In the genomic region with DNA sequence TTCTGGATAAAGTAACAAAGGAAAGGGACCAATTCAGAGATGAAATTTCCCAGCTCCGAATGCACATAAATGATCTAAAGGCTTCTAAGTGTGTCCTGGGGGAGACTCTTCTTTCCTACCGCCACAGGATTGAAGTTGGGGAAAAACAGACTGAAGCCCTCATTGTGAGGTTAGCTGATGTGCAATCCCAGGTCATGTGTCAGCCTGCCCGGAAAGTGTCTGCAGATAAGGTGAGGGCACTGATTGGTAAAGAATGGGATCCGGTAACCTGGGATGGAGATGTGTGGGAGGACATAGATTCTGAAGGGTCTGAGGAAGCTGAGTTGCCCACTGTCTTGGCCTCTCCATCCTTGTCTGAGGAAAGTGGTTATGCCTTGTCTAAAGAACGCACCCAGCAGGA, we compare ENCODE assay signal across 8 mouse cellular contexts. TPM values are rescaled to one million over a fixed set of nuclear protein-coding genes. Genes with fewer than 3 reads are reported as not detected.
DNase-seq lines count a peak whose midpoint lies in the region; ATAC-seq and TF ChIP-seq lines count a peak whose summit lies in the region.

No protein-coding gene starts in this region.

- peak overlapping the region; percentile 66 for H3K4me3 ChIP-seq in lung, embryonic 15.5 days
- H3K4me3 ChIP-seq in limb, embryonic 13.5 days, result peak overlapping the region; percentile 63
- H3K4me3 ChIP-seq in small intestine, adult 2 months (ENCODE audit: low read depth, low read length), result peak overlapping the region; percentile 76

- ATAC-seq in lung, embryonic 15.5 days (ENCODE audit: borderline replicate concordance, extremely low read depth, low FRiP score, low TSS enrichment), result no peak
- ATAC-seq in erythroid progenitor cell, adult 5-6 weeks (replicated peaks; ENCODE audit: low FRiP score, poor library complexity, severe bottlenecking), result peak; percentile 27; the same call in 1 of the 2 replicates
- no peak for ATAC-seq in limb, embryonic 13.5 days (ENCODE audit: low FRiP score, low read depth)

- H3K4me1 ChIP-seq in lung, embryonic 15.5 days, result peaks cover 20% of the 10 kb centered on the region
- peaks cover 23% of the 10 kb centered on the region for H3K4me1 ChIP-seq in limb, embryonic 13.5 days
- peaks cover 15% of the 10 kb centered on the region; the same call in 1 of the 2 replicates for H3K4me1 ChIP-seq in small intestine, adult 2 months (ENCODE audit: control insufficient read depth, insufficient read depth, insufficient read length, low read length)

- peak overlapping the region; percentile 69 for H3K4me2 ChIP-seq in lung, embryonic 15.5 days
- H3K4me2 ChIP-seq in limb, embryonic 13.5 days (replicated peaks), result peak overlapping the region; percentile 90

- H3K9me3 ChIP-seq in lung, embryonic 15.5 days, result no peaks in the 10 kb centered on the region
- H3K9me3 ChIP-seq in limb, embryonic 13.5 days, result no peaks in the 10 kb centered on the region; the same call in 1 of the 2 replicates

- H3K36me3 ChIP-seq in lung, embryonic 15.5 days, result peaks cover 41% of the 10 kb centered on the region
- H3K36me3 ChIP-seq in limb, embryonic 13.5 days, result peaks cover 48% of the 10 kb centered on the region
- peaks cover 20% of the 10 kb centered on the region for H3K36me3 ChIP-seq in small intestine, adult 2 months (ENCODE audit: control insufficient read depth, insufficient read depth, low read length)

- no peaks in the 10 kb centered on the region for H3K27me3 ChIP-seq in lung, embryonic 15.5 days
- H3K27me3 ChIP-seq in limb, embryonic 13.5 days, result no peaks in the 10 kb centered on the region
- H3K27me3 ChIP-seq in small intestine, adult 2 months (ENCODE audit: control insufficient read depth, insufficient read depth, low read length), result no peaks in the 10 kb centered on the region

- no peak for TF ChIP-seq CTCF in small intestine, adult 2 months (IDR thresholded peaks at IDR 0.05; ENCODE audit: extremely low read depth, insufficient read length, insufficient replicate concordance, low read depth, low read length)

- H3K9ac ChIP-seq in lung, embryonic 15.5 days, result peak overlapping the region; percentile 46
- peak overlapping the region; percentile 78 for H3K9ac ChIP-seq in limb, embryonic 13.5 days

- H3K27ac ChIP-seq in lung, embryonic 15.5 days, result 0 out of 2 replicates have a peak overlapping the region, but pooled peaks have one; percentile 68
- 0 out of 2 replicates have a peak overlapping the region, but pooled peaks have one; percentile 17 for H3K27ac ChIP-seq in limb, embryonic 13.5 days
- H3K27ac ChIP-seq in small intestine, adult 2 months (ENCODE audit: insufficient read depth, low read depth, low read length), result peak overlapping the region; percentile 65; the same call in 1 of the 2 replicates

- DNase-seq in lung, adult 18-20 months, result no peak
- no peak for DNase-seq in thymus, adult 18-20 months
- no peak for DNase-seq in adrenal gland, postnatal 36 days
- no peak for DNase-seq in kidney, adult 18-20 months

- 4% methylated on average over 5 of the region's 5 CpGs for WGBS in lung, embryonic 15.5 days
- 19% methylated on average over 5 of the region's 5 CpGs for WGBS in limb, embryonic 13.5 days
- 6% methylated on average over 5 of the region's 5 CpGs for WGBS in small intestine, adult 2 months

- no peak for TF ChIP-seq POLR2A in small intestine, adult 2 months (IDR thresholded peaks at IDR 0.05; ENCODE audit: low read depth, low read length)

RNA-seq across cellular contexts. Expression of a gene that starts 0.5 kb away (rescaled TPM):
- polyA plus RNA-seq in lung, embryonic 15.5 days (2015; fragmentation: Nextera tagmentation; extraction: Ambion mirVana), result 8.4 and 10.7 TPM in 2 replicates
- 16.8 and 35.3 TPM in 2 replicates for total RNA-seq in erythroid progenitor cell, adult 5-6 weeks (2015; ENCODE audit: low replicate concordance)
- total RNA-seq in erythroid progenitor cell, adult 5-6 weeks (2017; ENCODE audit: low replicate concordance), result 29.4 and 35.8 TPM in 2 replicates
- polyA plus RNA-seq in limb, embryonic 13.5 days (2015; fragmentation: Nextera tagmentation; extraction: Ambion mirVana), result 11.3 and 13.0 TPM in 2 replicates
- 0.41 and 0.58 TPM in 2 replicates for polyA plus RNA-seq in small intestine, adult 2 months (2012; rRNA removed)
- total RNA-seq in adrenal gland, postnatal 36 days (2021), result 10 to 100 TPM in 1 of 2 experiments, 1 to 10 TPM in 1; 9.8 to 10.2 TPM

RNA-seq across cellular contexts. Expression of a gene that starts 0.6 kb away (rescaled TPM):
- polyA plus RNA-seq in lung, embryonic 15.5 days (2015; fragmentation: Nextera tagmentation; extraction: Ambion mirVana), result 44.2 and 44.9 TPM in 2 replicates
- 134 and 157 TPM in 2 replicates for total RNA-seq in erythroid progenitor cell, adult 5-6 weeks (2015; ENCODE audit: low replicate concordance)
- 131 and 165 TPM in 2 replicates for total RNA-seq in erythroid progenitor cell, adult 5-6 weeks (2017; ENCODE audit: low replicate concordance)
- polyA plus RNA-seq in limb, embryonic 13.5 days (2015; fragmentation: Nextera tagmentation; extraction: Ambion mirVana), result 42.8 and 48.8 TPM in 2 replicates
- 19.6 and 48.3 TPM in 2 replicates for polyA plus RNA-seq in small intestine, adult 2 months (2012; rRNA removed)
- total RNA-seq in adrenal gland, postnatal 36 days (2021), result 10 to 100 TPM; 16.0 to 20.6 TPM

RNA-seq across cellular contexts. Expression of a gene that starts 21.1 kb away (rescaled TPM):
- 4.6 and 5.0 TPM in 2 replicates for polyA plus RNA-seq in lung, embryonic 15.5 days (2015; fragmentation: Nextera tagmentation; extraction: Ambion mirVana)
- 0.84 and 3.2 TPM in 2 replicates for total RNA-seq in erythroid progenitor cell, adult 5-6 weeks (2015; ENCODE audit: low replicate concordance)
- total RNA-seq in erythroid progenitor cell, adult 5-6 weeks (2017; ENCODE audit: low replicate concordance), result 0.98 and 3.0 TPM in 2 replicates
- 5.4 and 7.1 TPM in 2 replicates for polyA plus RNA-seq in limb, embryonic 13.5 days (2015; fragmentation: Nextera tagmentation; extraction: Ambion mirVana)
- 0.05 and 0.13 TPM in 2 replicates for polyA plus RNA-seq in small intestine, adult 2 months (2012; rRNA removed)
- total RNA-seq in adrenal gland, postnatal 36 days (2021), result 10 to 100 TPM; 28.6 to 38.7 TPM

RNA-seq across cellular contexts. Expression of a gene that starts 35.3 kb away (rescaled TPM):
- polyA plus RNA-seq in lung, embryonic 15.5 days (2015; fragmentation: Nextera tagmentation; extraction: Ambion mirVana), result 34.0 and 36.2 TPM in 2 replicates
- 15.1 and 18.0 TPM in 2 replicates for total RNA-seq in erythroid progenitor cell, adult 5-6 weeks (2015; ENCODE audit: low replicate concordance)
- 6.8 and 17.8 TPM in 2 replicates for total RNA-seq in erythroid progenitor cell, adult 5-6 weeks (2017; ENCODE audit: low replicate concordance)
- 33.7 and 37.8 TPM in 2 replicates for polyA plus RNA-seq in limb, embryonic 13.5 days (2015; fragmentation: Nextera tagmentation; extraction: Ambion mirVana)
- 38.0 and 72.8 TPM in 2 replicates for polyA plus RNA-seq in small intestine, adult 2 months (2012; rRNA removed)
- 100 to 1,000 TPM; 150 to 219 TPM for total RNA-seq in adrenal gland, postnatal 36 days (2021)

RNA-seq across cellular contexts. Expression of a gene that starts 59.6 kb away (rescaled TPM):
- polyA plus RNA-seq in lung, embryonic 15.5 days (2015; fragmentation: Nextera tagmentation; extraction: Ambion mirVana), result 5.9 and 6.3 TPM in 2 replicates
- 7.2 and 20.1 TPM in 2 replicates for total RNA-seq in erythroid progenitor cell, adult 5-6 weeks (2015; ENCODE audit: low replicate concordance)
- total RNA-seq in erythroid progenitor cell, adult 5-6 weeks (2017; ENCODE audit: low replicate concordance), result 6.8 and 12.9 TPM in 2 replicates
- polyA plus RNA-seq in limb, embryonic 13.5 days (2015; fragmentation: Nextera tagmentation; extraction: Ambion mirVana), result 6.1 and 7.1 TPM in 2 replicates
- polyA plus RNA-seq in small intestine, adult 2 months (2012; rRNA removed), result 0.09 TPM in 1 of 2 replicates, not detected in the other
- total RNA-seq in adrenal gland, postnatal 36 days (2021), result 1 to 10 TPM; 3.8 to 6.4 TPM

Comparison
In these comparisons a context has a peak if more than half of its experiments do, and no peak if none do; other contexts are left out.
1. H3K27ac ChIP-seq: peak in every context shown above with its lines; median percentile 68 in lung, embryonic 15.5 days; 65 in small intestine, adult 2 months; 17 in limb, embryonic 13.5 days.